Mouse (Mus musculus) MN1 (cell line): ENCODE measurements around the gene Olfr63.
"Not testable (repeated sequence)": the region's sequence is repeated elsewhere in the genome, so short reads cannot be mapped to it uniquely, and the experiment has no call there.

Source experiments
- DNase-seq: peaks from one replicate; pipeline ENCODE4 v3.0.0-alpha.2; 2016; ENCODE audit warnings: low spot score

The Olfr63 gene

DNA sequence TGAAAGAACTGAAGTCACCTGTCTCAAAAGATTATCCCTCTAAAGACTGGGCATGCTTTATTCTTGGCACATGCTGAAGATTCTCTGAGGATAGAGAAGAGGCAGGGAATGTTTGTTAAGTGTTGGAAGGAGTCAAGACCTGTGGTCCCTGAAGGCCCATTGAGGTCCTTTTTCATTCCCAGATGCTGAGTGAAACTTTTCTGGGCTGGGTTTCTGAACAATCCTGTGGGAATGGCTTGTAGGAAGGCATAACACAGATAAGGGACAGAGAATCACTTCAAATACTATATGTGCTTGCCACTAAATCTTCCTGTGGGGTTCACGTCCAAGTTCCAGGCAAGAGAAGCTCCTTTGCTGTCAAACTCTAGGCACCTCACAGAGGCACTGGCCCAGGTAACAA, at the start of gene Olfr63:
Olfr63 (plus strand) TSS at position 301 of the 400 bp plus-strand sequence.
- no peak for DNase-seq

DNA sequence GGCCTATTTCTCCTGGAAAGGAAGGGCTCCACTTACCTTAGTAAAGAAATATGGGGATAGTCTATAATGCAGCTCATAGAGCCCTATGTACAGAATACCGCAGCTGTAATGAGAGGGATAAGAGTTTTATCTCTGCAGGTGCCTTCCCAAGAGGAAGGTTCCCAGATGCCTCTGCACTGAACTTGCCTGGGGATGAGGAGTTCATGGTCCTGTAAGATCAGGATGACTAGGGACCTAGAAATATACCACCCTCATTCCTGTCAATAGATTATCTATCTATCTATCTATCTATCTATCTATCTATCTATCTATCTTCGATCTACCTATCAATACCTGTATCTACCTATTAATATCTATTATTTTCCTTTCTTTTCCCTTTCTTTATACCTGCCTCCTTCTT, 42.9 kb upstream of the Olfr63 start, which contains the start of gene Olfr1564:
Olfr1564 (minus strand) TSS at position 101 of the 400 bp plus-strand sequence.
- DNase-seq: no peak

DNA sequence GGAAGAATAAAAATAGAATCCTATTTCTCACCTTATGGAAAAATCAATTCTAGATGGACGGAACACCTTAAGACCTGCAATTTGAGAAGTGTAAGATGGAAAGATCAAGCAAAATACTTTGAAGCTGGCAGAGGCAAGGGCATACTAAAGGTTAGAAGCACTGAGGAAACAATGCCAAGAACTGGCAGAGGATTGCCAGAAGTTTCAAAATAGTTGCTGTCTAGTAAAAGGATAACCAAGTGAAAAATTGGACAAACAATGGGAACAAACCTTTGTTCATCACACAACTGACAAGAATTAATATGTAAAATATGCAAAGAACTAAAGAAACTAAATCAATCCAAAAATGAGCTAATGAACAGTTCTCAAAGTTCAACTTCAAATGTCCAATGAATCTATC, 27.8 kb upstream of the Olfr63 start:
- DNase-seq: not testable (repeated sequence)

DNA sequence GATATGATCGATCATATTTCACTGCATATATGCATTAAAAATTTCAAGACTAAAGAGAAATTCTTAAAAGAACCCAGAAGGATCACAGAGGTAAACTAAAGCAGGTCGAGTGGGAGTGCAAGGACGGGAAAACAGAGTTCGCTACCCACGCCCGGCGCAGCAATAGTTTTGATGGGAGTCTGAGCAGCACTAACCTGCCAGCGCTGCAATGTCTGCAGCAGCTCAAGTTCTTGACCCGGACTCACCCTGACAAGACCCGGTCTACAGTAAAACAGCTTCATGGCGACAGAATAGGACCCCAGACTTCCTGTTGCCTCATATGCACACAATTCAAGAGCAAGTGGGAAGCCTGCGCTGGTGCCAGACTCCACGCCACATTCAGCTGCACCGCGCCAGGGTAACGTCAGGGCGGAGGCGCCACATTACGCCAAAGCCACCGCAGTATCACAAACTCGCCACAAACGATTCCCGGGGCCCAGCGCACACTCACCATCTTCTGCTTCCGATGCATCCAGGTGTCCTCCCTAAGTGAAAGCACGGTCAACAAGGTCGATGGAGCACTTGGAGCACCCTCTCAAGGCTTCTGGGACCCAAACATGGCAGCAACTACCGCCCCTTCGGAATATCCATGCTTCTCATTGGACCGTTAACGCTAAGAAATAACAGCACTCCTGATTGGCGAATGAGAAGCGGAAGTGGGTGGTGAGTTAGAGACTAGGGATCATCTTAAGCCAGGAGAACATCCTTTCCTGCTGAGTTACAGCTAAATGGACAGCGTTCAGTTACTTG, 9.8 kb upstream of the Olfr63 start, which contains the start of gene Zfp955a:
Zfp955a (minus strand) TSS at position 616 of the 789 bp plus-strand sequence.
- not testable (repeated sequence) for DNase-seq

DNA sequence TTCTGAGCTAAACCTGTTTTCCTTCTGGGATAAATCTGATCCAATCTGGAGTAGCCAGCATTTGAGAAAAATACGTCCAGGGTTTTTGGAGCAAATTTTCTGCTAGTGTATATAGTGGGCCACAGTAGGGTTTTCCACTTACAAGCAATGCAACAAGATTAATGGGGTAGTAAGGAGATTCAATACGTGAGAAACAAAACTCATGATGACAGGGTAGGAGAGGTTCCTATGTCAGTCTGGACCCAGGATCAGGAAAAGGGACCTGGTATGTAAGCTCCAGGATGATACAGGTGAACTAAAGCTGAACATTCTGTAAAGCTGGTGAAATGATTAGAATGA, 9.2 kb upstream of the Olfr63 start:
- not testable (repeated sequence) for DNase-seq

DNA sequence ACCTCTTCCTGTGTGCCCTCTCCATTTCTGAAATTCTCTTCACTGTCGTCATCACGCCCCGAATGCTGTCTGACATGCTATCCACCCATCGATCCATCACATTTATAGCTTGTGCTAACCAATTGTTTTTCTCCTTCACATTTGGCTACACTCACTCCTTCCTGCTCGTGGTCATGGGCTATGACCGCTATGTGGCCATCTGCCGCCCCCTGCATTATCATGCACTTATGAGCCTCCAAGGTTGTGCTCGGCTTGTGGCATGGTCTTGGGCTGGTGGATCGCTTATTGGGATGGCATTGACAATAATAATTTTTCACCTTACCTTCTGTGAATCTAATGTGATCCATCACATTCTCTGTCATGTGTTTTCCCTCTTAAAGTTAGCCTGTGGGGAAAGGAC, 4.4 kb downstream of the Olfr63 start:
- no peak for DNase-seq

DNA sequence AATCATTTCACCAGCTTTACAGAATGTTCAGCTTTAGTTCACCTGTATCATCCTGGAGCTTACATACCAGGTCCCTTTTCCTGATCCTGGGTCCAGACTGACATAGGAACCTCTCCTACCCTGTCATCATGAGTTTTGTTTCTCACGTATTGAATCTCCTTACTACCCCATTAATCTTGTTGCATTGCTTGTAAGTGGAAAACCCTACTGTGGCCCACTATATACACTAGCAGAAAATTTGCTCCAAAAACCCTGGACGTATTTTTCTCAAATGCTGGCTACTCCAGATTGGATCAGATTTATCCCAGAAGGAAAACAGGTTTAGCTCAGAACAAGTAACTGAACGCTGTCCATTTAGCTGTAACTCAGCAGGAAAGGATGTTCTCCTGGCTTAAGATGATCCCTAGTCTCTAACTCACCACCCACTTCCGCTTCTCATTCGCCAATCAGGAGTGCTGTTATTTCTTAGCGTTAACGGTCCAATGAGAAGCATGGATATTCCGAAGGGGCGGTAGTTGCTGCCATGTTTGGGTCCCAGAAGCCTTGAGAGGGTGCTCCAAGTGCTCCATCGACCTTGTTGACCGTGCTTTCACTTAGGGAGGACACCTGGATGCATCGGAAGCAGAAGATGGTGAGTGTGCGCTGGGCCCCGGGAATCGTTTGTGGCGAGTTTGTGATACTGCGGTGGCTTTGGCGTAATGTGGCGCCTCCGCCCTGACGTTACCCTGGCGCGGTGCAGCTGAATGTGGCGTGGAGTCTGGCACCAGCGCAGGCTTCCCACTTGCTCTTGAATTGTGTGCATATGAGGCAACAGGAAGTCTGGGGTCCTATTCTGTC, 24.8 kb downstream of the Olfr63 start, which contains the start of gene Zfp955b:
Zfp955b (plus strand) TSS at position 506 of the 837 bp plus-strand sequence.
- DNase-seq: not testable (repeated sequence)

DNA sequence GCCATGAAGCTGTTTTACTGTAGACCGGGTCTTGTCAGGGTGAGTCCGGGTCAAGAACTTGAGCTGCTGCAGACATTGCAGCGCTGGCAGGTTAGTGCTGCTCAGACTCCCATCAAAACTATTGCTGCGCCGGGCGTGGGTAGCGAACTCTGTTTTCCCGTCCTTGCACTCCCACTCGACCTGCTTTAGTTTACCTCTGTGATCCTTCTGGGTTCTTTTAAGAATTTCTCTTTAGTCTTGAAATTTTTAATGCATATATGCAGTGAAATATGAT, 25.3 kb downstream of the Olfr63 start:
- DNase-seq: not testable (repeated sequence)
